Mouse (Mus musculus): ENCODE measurements around the gene Tbc1d7. TPM values are rescaled to one million over a fixed set of nuclear protein-coding genes. Genes with fewer than 3 reads are reported as not detected.

Gene Tbc1d7
- polyA plus RNA-seq, 1 experiment from 2014 or later: 36.7 TPM

GRCm38 (mm10) chr13:43200473-43200872 lies 29.2 kb upstream of the Tbc1d7 start:
- Histone ChIP-seq H3K27me3 (ENCODE audit: control insufficient read depth, insufficient read depth, low read length) (no peaks in the 10 kb centered on the region), H3K9ac (ENCODE audit: low read length) (no peak overlapping the region), H3K4me1 (ENCODE audit: control insufficient read depth, insufficient read depth, low read length) (0 out of 2 replicates have a peak, but pooled peaks cover 7% of the 10 kb centered on the region), H3K4me2 (ENCODE audit: low read depth, low read length) (no peak overlapping the region), H3K4me3 (replicated peaks; ENCODE audit: low read length) (no peak overlapping the region), H3K27ac (ENCODE audit: low read length) (no peak overlapping the region), H3K9me3 (replicated peaks; ENCODE audit: control insufficient read depth, low read length) (no peaks in the 10 kb centered on the region), H3K36me3 (ENCODE audit: control insufficient read depth, insufficient read depth, low read length) (no peaks in the 10 kb centered on the region)
- no peak for ATAC-seq (ENCODE audit: insufficient read depth, low FRiP score)
- 72% methylated on average over 22 of the region's 22 CpGs for WGBS

GRCm38 (mm10) chr13:43199749-43200148 lies 28.4 kb upstream of the Tbc1d7 start:
- Histone ChIP-seq H3K4me1 (ENCODE audit: control insufficient read depth, insufficient read depth, low read length) (0 out of 2 replicates have a peak, but pooled peaks cover 7% of the 10 kb centered on the region), H3K27me3 (ENCODE audit: control insufficient read depth, insufficient read depth, low read length) (no peaks in the 10 kb centered on the region), H3K27ac (ENCODE audit: low read length) (no peak overlapping the region), H3K4me2 (ENCODE audit: low read depth, low read length) (no peak overlapping the region), H3K36me3 (ENCODE audit: control insufficient read depth, insufficient read depth, low read length) (no peaks in the 10 kb centered on the region), H3K9ac (ENCODE audit: low read length) (no peak overlapping the region), H3K9me3 (replicated peaks; ENCODE audit: control insufficient read depth, low read length) (no peaks in the 10 kb centered on the region), H3K4me3 (replicated peaks; ENCODE audit: low read length) (no peak overlapping the region)
- no peak for ATAC-seq (ENCODE audit: insufficient read depth, low FRiP score)
- 65% methylated on average over 5 of the region's 5 CpGs for WGBS

GRCm38 (mm10) chr13:43199282-43199681 lies 28.0 kb upstream of the Tbc1d7 start:
- no peak overlapping the region for H3K9ac ChIP-seq (ENCODE audit: low read length)
- H3K36me3 ChIP-seq (ENCODE audit: control insufficient read depth, insufficient read depth, low read length): no peaks in the 10 kb centered on the region
- no peak for ATAC-seq (ENCODE audit: insufficient read depth, low FRiP score)
- H3K27me3 ChIP-seq (ENCODE audit: control insufficient read depth, insufficient read depth, low read length): no peaks in the 10 kb centered on the region
- no peak overlapping the region for H3K4me2 ChIP-seq (ENCODE audit: low read depth, low read length)
- H3K9me3 ChIP-seq (replicated peaks; ENCODE audit: control insufficient read depth, low read length): no peaks in the 10 kb centered on the region
- 0 out of 2 replicates have a peak, but pooled peaks cover 7% of the 10 kb centered on the region for H3K4me1 ChIP-seq (ENCODE audit: control insufficient read depth, insufficient read depth, low read length)
- no peak overlapping the region for H3K4me3 ChIP-seq (replicated peaks; ENCODE audit: low read length)
- 78% methylated on average over 7 of the region's 7 CpGs for WGBS
- H3K27ac ChIP-seq (ENCODE audit: low read length): no peak overlapping the region

GRCm38 (mm10) chr13:43197187-43197586 lies 25.9 kb upstream of the Tbc1d7 start:
- Histone ChIP-seq H3K9ac (ENCODE audit: low read length) (no peak overlapping the region), H3K27me3 (ENCODE audit: control insufficient read depth, insufficient read depth, low read length) (no peaks in the 10 kb centered on the region), H3K9me3 (replicated peaks; ENCODE audit: control insufficient read depth, low read length) (no peaks in the 10 kb centered on the region), H3K27ac (ENCODE audit: low read length) (no peak overlapping the region), H3K4me2 (ENCODE audit: low read depth, low read length) (no peak overlapping the region), H3K4me1 (ENCODE audit: control insufficient read depth, insufficient read depth, low read length) (peaks cover 9% of the 10 kb centered on the region; the same call in 1 of the 2 replicates), H3K4me3 (replicated peaks; ENCODE audit: low read length) (no peak overlapping the region), H3K36me3 (ENCODE audit: control insufficient read depth, insufficient read depth, low read length) (no peaks in the 10 kb centered on the region)
- 63% methylated on average over 6 of the region's 6 CpGs for WGBS
- no peak for ATAC-seq (ENCODE audit: insufficient read depth, low FRiP score)

GRCm38 (mm10) chr13:43196000-43196399 lies 24.7 kb upstream of the Tbc1d7 start:
- no peaks in the 10 kb centered on the region for H3K36me3 ChIP-seq (ENCODE audit: control insufficient read depth, insufficient read depth, low read length)
- no peaks in the 10 kb centered on the region for H3K9me3 ChIP-seq (replicated peaks; ENCODE audit: control insufficient read depth, low read length)
- 12% methylated on average over 7 of the region's 7 CpGs for WGBS
- no peak overlapping the region for H3K9ac ChIP-seq (ENCODE audit: low read length)
- no peak for ATAC-seq (ENCODE audit: insufficient read depth, low FRiP score)
- H3K27ac ChIP-seq (ENCODE audit: low read length): no peak overlapping the region
- peaks cover 21% of the 10 kb centered on the region for H3K4me1 ChIP-seq (ENCODE audit: control insufficient read depth, insufficient read depth, low read length)
- no peak overlapping the region for H3K4me3 ChIP-seq (replicated peaks; ENCODE audit: low read length)
- no peak overlapping the region for H3K4me2 ChIP-seq (ENCODE audit: low read depth, low read length)
- H3K27me3 ChIP-seq (ENCODE audit: control insufficient read depth, insufficient read depth, low read length): no peaks in the 10 kb centered on the region

- H3K36me3 ChIP-seq (ENCODE audit: control insufficient read depth, insufficient read depth, low read length): no peaks in the 10 kb centered on the region
- ATAC-seq (ENCODE audit: insufficient read depth, low FRiP score): no peak
- H3K9me3 ChIP-seq (replicated peaks; ENCODE audit: control insufficient read depth, low read length): no peaks in the 10 kb centered on the region
- H3K9ac ChIP-seq (ENCODE audit: low read length): no peak overlapping the region
- 92% methylated on average over 8 of the region's 8 CpGs for WGBS
- H3K27me3 ChIP-seq (ENCODE audit: control insufficient read depth, insufficient read depth, low read length): no peaks in the 10 kb centered on the region
- H3K4me3 ChIP-seq (replicated peaks; ENCODE audit: low read length): no peak overlapping the region
- peaks cover 21% of the 10 kb centered on the region for H3K4me1 ChIP-seq (ENCODE audit: control insufficient read depth, insufficient read depth, low read length)
- no peak overlapping the region for H3K27ac ChIP-seq (ENCODE audit: low read length)
- H3K4me2 ChIP-seq (ENCODE audit: low read depth, low read length): no peak overlapping the region
Measured at GRCm38 (mm10) chr13:43193932-43194331, 22.6 kb upstream of the Tbc1d7 start.

GRCm38 (mm10) chr13:43193266-43193665 lies 22.0 kb upstream of the Tbc1d7 start:
- Histone ChIP-seq H3K9me3 (replicated peaks; ENCODE audit: control insufficient read depth, low read length) (no peaks in the 10 kb centered on the region), H3K9ac (ENCODE audit: low read length) (no peak overlapping the region), H3K4me1 (ENCODE audit: control insufficient read depth, insufficient read depth, low read length) (peaks cover 21% of the 10 kb centered on the region), H3K4me2 (ENCODE audit: low read depth, low read length) (no peak overlapping the region), H3K27me3 (ENCODE audit: control insufficient read depth, insufficient read depth, low read length) (no peaks in the 10 kb centered on the region), H3K4me3 (replicated peaks; ENCODE audit: low read length) (no peak overlapping the region), H3K36me3 (ENCODE audit: control insufficient read depth, insufficient read depth, low read length) (no peaks in the 10 kb centered on the region), H3K27ac (ENCODE audit: low read length) (no peak overlapping the region)
- WGBS: 24% methylated on average over 7 of the region's 7 CpGs
- 0 out of 2 replicates have a peak, but pooled peaks have one; percentile 21 for ATAC-seq (ENCODE audit: insufficient read depth, low FRiP score)

- H3K4me1 ChIP-seq (ENCODE audit: control insufficient read depth, insufficient read depth, low read length): peaks cover 21% of the 10 kb centered on the region
- ATAC-seq (ENCODE audit: insufficient read depth, low FRiP score): no peak
- WGBS: 4% methylated on average over 14 of the region's 14 CpGs
- no peaks in the 10 kb centered on the region for H3K27me3 ChIP-seq (ENCODE audit: control insufficient read depth, insufficient read depth, low read length)
- no peaks in the 10 kb centered on the region for H3K36me3 ChIP-seq (ENCODE audit: control insufficient read depth, insufficient read depth, low read length)
- peak overlapping the region; percentile 32 for H3K4me3 ChIP-seq (replicated peaks; ENCODE audit: low read length)
- H3K4me2 ChIP-seq (ENCODE audit: low read depth, low read length): peak overlapping the region; percentile 54
- H3K27ac ChIP-seq (ENCODE audit: low read length): no peak overlapping the region
- peak overlapping the region; percentile 47 for H3K9ac ChIP-seq (ENCODE audit: low read length)
- no peaks in the 10 kb centered on the region for H3K9me3 ChIP-seq (replicated peaks; ENCODE audit: control insufficient read depth, low read length)
Measured at GRCm38 (mm10) chr13:43191741-43192192, 20.5 kb upstream of the Tbc1d7 start.

GRCm38 (mm10) chr13:43191290-43191689 lies 20.0 kb upstream of the Tbc1d7 start:
- H3K36me3 ChIP-seq (ENCODE audit: control insufficient read depth, insufficient read depth, low read length): no peaks in the 10 kb centered on the region
- no peak for ATAC-seq (ENCODE audit: insufficient read depth, low FRiP score)
- 35% methylated on average over 2 of the region's 2 CpGs for WGBS
- peaks cover 20% of the 10 kb centered on the region for H3K4me1 ChIP-seq (ENCODE audit: control insufficient read depth, insufficient read depth, low read length)
- no peak overlapping the region for H3K27ac ChIP-seq (ENCODE audit: low read length)
- H3K27me3 ChIP-seq (ENCODE audit: control insufficient read depth, insufficient read depth, low read length): no peaks in the 10 kb centered on the region
- no peak overlapping the region; the same call in 1 of the 2 replicates for H3K4me3 ChIP-seq (replicated peaks; ENCODE audit: low read length)
- H3K4me2 ChIP-seq (ENCODE audit: low read depth, low read length): peak overlapping the region; percentile 54
- H3K9ac ChIP-seq (ENCODE audit: low read length): no peak overlapping the region
- no peaks in the 10 kb centered on the region for H3K9me3 ChIP-seq (replicated peaks; ENCODE audit: control insufficient read depth, low read length)

All from stomach, embryonic 16.5 days (tissue).